Mouse (Mus musculus) embryonic fibroblast, embryonic 13.5 days (primary cell): ENCODE measurements around the gene Mlana.

Experiments used
- CTCF ChIP-seq: IDR thresholded peaks from 2 replicates; pipeline ENCODE4 v1.5.1; 2011; ENCODE audit warnings: mild to moderate bottlenecking, control low read depth, low read length, moderate library complexity, borderline replicate concordance; ENCODE audit not compliant: insufficient read depth
- POLR2A ChIP-seq: IDR thresholded peaks from 2 replicates; pipeline ENCODE4 v1.6.1; 2011; ENCODE audit warnings: low read depth, mild to moderate bottlenecking, control low read depth, low read length, moderate library complexity

- no peak for TF ChIP-seq CTCF
- TF ChIP-seq POLR2A: no peak
These were observed 4.1 kb downstream of the Mlana start for GRCm38 (mm10) chr19:29701707-29702106.
